Mouse (Mus musculus) right cerebral cortex, postnatal 10 days (tissue): Measurements from ENCODE around the gene Scgb2b20.
"Not testable (repeated sequence)": the region's sequence is repeated elsewhere in the genome, so short reads cannot be mapped to it uniquely, and the experiment has no call there.

Source experiments
- DNase-seq, 2 experiments: peaks; one replicate each; pipeline ENCODE4 v3.0.0; 2021; ENCODE audit warnings: low spot score in 2 of 2

Scgb2b20 gene

DNA sequence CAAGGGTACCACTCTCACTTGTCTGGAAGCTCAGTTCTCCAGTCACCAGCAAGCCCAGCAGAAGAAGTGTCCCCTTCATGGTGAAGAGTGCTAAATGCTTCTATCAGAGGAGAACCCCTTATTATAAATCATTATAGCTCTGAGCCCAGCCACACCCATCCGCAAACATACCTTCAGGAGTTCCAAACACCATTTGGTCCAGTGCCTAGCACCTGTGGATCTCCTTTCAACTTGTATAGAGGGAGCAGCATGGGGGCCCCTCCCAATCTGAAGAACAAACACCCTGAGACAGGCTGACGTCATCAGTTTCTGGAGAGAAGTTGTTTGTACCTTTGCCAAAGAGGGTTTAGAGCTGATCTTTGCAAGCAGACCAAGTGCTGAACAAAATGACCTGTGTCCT lies at the start of gene Scgb2b20:
Gene Scgb2b20, minus strand, starts transcription at position 101 of the 400 bp plus-strand sequence.
- not testable (repeated sequence) for DNase-seq

DNA sequence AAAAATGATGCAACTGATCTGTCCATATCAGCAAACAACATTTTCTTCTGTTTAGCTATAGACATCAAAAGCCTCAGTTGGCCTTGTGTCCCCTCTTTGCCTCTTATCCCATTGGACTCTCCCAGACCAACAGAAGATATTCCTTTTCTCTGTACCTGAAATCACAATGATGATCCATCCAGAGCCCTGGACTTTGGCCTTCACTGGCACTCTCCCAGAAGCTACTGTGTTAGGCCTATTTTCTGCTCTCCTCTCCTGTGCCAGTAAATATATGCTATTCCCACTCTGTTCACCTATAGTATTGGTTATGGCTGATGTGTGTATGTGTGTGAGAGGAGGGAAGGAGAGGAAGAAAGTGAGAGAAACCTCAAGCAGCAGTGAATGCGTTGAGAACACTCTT lies 43.6 kb upstream of the Scgb2b20 start:
- not testable (repeated sequence) for DNase-seq

DNA sequence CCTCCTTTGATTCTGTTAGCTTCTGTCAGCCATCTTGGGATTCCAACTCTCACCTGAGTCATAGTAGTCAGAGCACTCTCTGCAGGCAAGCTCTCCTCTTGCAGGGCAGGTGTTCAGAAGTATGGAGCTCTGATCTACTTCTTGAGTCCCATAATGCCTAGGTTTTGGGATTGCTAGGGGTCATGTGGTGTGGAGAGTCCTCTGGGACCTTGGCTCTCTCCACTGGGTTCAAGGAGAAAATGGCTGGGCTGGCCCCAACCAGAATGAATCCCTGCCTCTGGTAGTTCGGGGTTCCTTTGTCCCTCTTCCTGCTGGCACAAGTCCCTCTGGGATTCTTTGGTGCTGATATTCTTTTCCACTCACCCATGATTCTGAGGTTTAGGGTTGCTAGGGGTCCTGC lies 35.5 kb upstream of the Scgb2b20 start:
- no peak for DNase-seq

DNA sequence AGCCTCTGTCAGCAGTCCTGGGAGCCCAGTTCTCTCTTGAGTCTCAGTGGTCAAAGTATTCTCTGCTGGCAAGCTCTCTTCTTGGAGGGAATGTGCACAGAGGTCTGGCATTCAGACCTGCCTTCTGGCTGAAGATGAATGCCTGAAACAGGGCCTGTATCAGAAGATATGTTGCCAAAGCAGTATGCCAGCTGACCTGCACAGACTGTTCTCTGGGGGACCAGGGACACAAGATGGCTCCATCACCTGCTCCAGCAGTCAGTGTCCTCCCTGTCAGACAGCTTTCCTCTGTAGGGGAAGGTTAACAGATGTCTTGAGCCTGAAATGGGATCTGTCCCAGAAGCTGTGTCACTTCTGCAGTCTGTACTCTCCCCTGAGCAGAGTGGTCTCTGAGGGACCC lies 33.6 kb upstream of the Scgb2b20 start:
- DNase-seq: not testable (repeated sequence)

DNA sequence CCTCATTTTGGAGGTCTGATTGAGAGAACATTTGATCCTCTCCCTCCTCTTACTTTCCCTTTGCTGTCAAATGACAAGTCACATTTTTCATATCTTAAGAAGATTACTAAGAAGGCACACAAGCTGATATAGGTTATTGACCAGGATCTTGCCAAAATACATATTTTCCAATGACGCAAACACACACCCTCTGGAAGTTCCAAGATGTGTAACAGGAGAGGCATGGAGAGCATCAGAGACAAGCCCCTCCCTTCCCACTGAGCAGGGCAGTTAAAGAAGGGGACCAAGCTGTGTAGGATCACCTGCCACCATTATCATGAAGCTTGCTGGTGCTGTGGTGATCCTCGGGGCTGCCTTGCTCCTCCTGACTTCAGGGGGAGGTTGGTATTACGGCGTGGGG lies 6.8 kb upstream of the Scgb2b20 start, which contains the start of gene Scgb1b20:
Gene Scgb1b20, plus strand, starts transcription at position 301 of the 400 bp plus-strand sequence.
- not testable (repeated sequence) for DNase-seq
